Mouse (Mus musculus) urinary bladder, adult 2 months (tissue): Measurements from ENCODE around the gene Smad5. TPM values are rescaled to one million over a fixed set of nuclear protein-coding genes. Genes with fewer than 3 reads are reported as not detected.

Experiments
- DNase-seq: peaks from one replicate; pipeline ENCODE4 v3.0.0; 2022; ENCODE audit warnings: low spot score
- polyA plus RNA-seq: library from polyadenylated mRNA; depleted of rRNA; stranded (reverse); fragments of >200 nt; gene quantifications from 2 replicates; pipeline ENCODE4 v1.2.3, GENCODE M21; 2012

Smad5 gene
- polyA plus RNA-seq, 1 experiment, result 21.9 TPM

- DNase-seq, result no peak
Measured at GRCm38 (mm10) chr13:56701924-56702323, 886 bp upstream of the Smad5 start.

- peak; percentile 71 for DNase-seq
Measured at GRCm38 (mm10) chr13:56703222-56703870, 536 bp downstream of the Smad5 start.

DNA sequence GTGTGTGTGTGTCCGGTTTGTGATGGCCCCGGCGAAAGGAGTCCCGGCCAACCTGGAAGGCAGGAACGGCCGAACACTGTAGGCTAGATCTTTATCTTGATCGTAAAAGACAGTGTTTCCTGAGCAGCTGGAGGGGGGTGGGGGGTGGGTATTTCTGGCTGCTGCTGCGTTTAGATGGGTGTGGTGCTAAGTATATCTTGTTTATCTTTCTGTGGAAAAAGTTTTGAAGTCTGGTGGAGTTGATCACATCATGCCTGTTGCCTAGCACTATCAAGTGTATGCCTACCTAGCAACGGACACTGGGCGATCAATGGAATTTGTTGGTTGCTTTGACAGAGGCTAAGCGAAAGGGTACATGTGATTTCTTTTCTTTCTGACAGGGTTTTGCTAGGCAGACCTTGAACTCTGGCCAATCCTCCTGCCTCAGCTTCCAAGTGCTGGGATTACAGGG lies 1.1 kb downstream of the Smad5 start:
- no peak for DNase-seq

- no peak for DNase-seq
Measured at GRCm38 (mm10) chr13:56704596-56704995, 1.8 kb downstream of the Smad5 start.

DNA sequence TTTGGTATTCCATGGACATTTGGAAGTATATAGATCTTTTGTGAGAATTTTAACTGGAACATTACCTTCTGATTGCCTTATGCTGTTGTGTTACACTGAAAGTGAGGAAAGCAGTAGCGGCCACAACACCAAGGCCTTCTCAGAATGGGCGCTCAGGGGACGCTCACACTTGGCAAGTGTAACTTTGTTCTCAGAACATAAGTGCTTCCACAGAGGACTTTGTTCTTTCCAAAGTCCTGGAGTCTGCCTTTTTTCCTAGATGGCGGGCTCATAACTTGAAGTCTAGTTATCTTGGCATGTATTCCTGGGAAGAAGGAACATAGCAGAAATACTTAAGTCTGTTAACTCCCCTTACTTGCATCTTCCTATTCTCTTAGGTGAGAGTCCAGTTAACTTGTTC lies 4.3 kb downstream of the Smad5 start:
- DNase-seq, result no peak

DNA sequence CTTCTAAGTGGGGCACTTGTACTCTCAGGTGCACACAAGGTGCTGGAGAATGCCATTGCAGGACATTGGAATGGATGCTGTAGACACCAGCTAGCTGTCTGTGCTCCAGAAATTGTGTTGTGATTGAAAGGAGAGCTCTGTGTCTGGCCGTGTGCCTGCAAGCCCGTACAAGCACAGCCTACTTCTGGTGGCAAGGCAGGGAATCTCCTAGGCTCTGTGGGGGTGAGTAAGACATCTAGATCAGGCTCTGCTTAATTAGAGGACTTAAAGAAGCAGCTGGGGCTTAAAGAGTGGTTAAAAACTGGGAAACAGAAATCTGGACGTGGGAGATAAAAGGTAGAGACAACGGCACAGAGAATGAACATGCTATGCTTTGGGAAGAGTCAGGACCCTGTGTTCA lies 4.8 kb downstream of the Smad5 start:
- no peak for DNase-seq

GRCm38 (mm10) chr13:56710620-56711019 lies 7.8 kb downstream of the Smad5 start:
- DNase-seq, result no peak

GRCm38 (mm10) chr13:56712221-56712620 lies 9.4 kb downstream of the Smad5 start:
- no peak for DNase-seq

DNA sequence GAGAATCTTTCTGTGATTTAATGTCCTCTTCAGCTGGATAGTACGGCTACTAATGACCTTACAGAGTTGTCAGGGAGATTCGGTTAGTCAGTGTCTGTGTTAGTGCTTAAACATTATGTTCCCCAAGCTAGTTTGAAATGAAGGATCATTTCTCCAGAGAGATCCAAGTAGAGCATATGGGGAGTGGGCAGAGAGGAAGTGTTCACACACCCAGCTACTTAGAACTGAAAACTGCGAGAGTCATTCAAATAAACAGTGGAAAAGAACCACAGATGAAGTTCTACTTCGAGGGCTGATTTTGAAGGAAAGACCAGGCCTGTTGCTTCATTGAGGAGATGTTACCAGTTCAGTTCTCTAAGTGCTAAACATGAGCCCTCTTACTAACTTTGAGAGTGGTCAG lies 23.7 kb downstream of the Smad5 start:
- DNase-seq, result no peak

DNA sequence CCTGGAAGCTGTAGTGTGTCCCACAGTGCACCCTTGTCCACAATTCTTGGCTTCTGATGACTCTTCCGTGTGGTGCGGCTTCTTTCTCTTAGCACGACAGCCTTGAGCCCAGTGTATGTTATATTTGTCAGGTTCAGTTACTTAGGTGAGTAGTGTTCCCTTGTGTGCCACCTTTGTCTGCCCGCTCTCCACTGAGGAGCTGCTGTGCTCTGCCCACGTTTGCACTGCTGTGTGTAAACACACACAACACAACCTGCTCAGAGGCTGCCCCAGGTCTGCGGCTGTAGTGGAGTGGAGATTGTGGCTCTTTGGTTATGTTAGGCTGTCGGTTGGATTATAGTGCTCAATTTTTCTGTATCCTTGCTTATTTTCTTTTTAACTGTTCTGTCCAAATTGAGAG lies 26.2 kb downstream of the Smad5 start:
- DNase-seq, result no peak

DNA sequence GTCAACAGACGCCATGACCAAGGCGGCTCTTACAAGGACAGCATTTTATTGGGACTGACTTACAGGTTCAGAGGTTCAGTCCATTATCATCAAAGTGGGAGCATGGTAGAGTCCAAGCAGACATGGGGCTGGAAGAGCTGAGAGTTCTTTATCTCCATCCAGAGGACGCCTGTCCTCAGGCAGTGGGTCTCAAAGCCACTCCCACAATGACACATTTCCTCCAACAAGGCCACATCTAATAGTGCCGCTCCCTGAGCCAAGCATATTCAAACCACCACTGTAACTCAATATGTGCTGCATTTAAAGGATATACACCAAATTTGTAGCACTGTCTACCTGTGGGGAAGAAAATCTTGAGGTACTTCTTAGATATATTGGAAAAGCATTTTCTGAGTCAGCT lies 31.8 kb downstream of the Smad5 start:
- DNase-seq, result no peak

- DNase-seq, result no peak
Measured at GRCm38 (mm10) chr13:56735212-56735875, 32.5 kb downstream of the Smad5 start.

- no peak for DNase-seq
Measured at GRCm38 (mm10) chr13:56739556-56739955, 36.7 kb downstream of the Smad5 start.

DNA sequence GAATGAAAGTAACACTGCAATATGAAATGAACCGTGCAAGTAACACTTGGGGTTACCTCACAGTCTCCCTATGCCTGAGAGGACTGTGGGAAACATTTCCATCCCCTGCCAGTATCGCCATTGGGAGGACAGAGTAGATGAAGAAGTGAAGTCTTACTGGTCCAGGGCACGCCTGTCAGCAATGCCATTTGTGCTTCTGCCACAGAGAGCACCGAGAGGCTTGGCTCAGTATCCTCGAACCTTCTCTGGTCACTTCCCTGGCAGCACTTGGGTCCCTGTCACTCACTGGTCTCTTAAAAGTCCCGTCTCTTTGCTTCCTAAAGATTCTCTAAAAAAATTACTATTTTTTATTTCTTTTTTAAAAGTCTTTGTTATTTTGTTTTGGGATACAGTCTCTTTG lies 37.7 kb downstream of the Smad5 start:
- DNase-seq, result no peak

GRCm38 (mm10) chr13:56741691-56742090 lies 38.9 kb downstream of the Smad5 start:
- DNase-seq, result no peak

DNA sequence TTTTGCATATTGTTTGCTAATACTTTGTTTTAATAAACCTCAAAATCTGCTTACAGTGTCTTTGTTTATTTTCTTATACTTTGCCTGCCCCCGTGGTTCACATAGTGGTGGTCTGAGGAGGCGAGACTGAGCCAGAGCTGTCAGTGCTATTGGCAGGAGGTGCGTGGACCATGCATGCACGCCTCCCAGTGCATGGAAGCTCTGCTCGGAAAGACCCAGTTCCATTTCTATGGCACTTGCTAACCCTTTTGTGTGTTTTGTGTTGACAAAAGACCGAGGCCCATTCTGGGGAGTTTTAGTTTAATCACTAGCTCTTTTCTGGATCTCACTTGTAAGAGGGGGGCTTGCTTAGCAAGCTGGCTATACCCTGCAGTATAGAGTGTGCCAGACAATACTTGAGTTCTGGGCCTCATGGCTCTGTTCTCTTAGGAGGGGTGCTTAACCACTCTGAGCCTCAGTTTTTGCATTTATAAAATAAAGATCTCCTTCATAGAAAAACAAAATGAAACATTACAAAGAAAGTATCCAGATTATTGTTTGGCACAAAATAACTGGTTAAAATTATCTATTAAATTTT lies 39.6 kb downstream of the Smad5 start:
- no peak for DNase-seq

- DNase-seq, result no peak
Measured at GRCm38 (mm10) chr13:56746739-56747532, 44.1 kb downstream of the Smad5 start.

GRCm38 (mm10) chr13:56747554-56747953 lies 44.7 kb downstream of the Smad5 start:
- DNase-seq, result no peak

DNA sequence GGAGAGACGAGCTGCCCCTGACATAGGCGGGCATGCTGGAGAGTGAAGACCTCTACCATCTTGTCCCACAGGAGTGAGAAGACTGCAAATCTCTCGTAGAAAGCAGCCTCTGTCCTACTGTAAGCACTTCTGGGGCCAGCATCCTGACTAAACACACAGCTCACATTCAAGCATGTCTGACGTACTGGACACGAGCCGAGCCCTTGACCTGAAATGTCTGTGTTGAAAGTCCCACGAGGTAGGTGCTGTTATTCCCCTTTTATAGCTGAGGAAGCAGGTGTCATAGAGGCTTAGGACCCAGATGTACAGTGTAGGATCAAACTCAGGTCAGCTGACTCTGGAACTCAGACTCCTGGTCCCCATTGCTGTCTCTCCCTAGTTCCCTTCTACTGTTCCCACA lies 46.6 kb downstream of the Smad5 start:
- no peak for DNase-seq

DNA sequence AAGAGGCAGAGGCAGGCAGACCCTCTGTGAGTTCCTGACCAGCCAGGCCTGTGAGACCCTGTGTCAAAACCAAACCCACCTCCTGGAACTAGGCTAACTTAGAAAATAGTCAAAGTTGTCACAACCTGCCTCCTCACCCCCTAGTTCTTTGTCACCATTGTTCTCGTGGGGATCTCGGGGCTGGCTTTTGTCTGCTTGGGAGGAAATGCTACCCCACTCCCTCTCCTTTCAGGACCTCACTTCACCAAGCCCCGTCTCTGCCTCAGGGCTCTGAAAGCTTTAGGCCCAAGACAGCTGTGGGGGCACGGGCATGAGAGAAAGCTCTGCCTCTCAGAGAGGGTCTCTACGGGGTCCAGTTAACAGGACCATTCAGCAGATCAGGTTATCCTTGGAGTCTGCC lies 49.0 kb downstream of the Smad5 start:
- DNase-seq, result no peak

DNA sequence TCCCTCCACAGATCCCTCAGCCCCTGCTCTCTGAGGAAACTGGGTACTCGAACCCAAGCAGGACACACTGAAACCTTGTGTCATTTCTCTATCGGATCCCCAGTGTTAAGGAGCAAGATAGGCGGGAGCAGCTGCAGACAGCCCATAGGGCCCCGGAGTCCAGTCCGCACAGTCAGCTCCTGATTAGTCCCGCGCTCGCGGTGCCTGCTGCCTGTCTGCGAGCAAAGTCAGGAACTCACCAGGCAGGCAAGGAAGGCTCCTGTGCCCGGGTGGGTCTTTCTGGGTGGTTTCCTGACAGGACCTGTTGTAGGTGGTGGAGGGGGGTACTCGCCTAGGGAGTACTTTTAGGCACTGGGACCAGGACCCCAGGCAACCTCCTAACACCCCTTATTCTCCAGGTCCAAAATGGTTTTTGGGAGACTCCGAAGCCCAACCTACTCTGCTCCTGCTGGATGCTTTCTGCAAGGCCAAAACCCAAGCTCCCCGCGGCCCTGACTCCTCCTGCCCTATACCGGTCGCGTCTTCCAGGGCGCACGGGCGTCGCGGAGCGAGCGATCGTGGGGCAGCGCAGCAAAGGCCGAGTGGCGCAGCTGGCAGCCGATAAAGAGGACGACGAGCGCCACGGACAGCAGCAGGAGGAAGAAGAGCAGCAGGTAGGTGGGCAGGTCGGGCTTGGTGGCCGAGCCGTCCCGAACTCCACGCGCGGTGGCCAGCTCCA lies 49.8 kb downstream of the Smad5 start:
- no peak for DNase-seq
